Mouse (Mus musculus): ENCODE data around the gene Abtb2. TPM values are rescaled to one million over a fixed set of nuclear protein-coding genes. Genes with fewer than 3 reads are reported as not detected.
"Not testable (repeated sequence)": the region's sequence is repeated elsewhere in the genome, so short reads cannot be mapped to it uniquely, and the experiment has no call there.

The Abtb2 gene
- 1.4 and 1.7 TPM in 2 replicates for total RNA-seq (2015; ENCODE audit: low replicate concordance)
- 1.8 and 2.0 TPM in 2 replicates for total RNA-seq (2017; ENCODE audit: low replicate concordance)

GRCm38 (mm10) chr2:103565732-103566422 lies at the start of gene Abtb2:
Gene Abtb2, plus strand, starts transcription at chr2:103566310.
- peak; percentile 96 for ATAC-seq (replicated peaks; ENCODE audit: low FRiP score, poor library complexity, severe bottlenecking)

GRCm38 (mm10) chr2:103516472-103516871 lies 49.6 kb upstream of the Abtb2 start:
- no peak for ATAC-seq (replicated peaks; ENCODE audit: low FRiP score, poor library complexity, severe bottlenecking)

- ATAC-seq (replicated peaks; ENCODE audit: low FRiP score, poor library complexity, severe bottlenecking) = no peak
Observed at GRCm38 (mm10) chr2:103525596-103525995, 40.5 kb upstream of the Abtb2 start.

- ATAC-seq (replicated peaks; ENCODE audit: low FRiP score, poor library complexity, severe bottlenecking) = peak; percentile 65; the same call in 1 of the 2 replicates
Observed at GRCm38 (mm10) chr2:103547132-103547531, 19.0 kb upstream of the Abtb2 start.

GRCm38 (mm10) chr2:103550301-103550700 lies 15.8 kb upstream of the Abtb2 start:
- ATAC-seq (replicated peaks; ENCODE audit: low FRiP score, poor library complexity, severe bottlenecking) = not testable (repeated sequence)

GRCm38 (mm10) chr2:103554041-103554440 lies 12.1 kb upstream of the Abtb2 start:
- no peak for ATAC-seq (replicated peaks; ENCODE audit: low FRiP score, poor library complexity, severe bottlenecking)

GRCm38 (mm10) chr2:103556125-103556877 lies 9.8 kb upstream of the Abtb2 start:
- ATAC-seq (replicated peaks; ENCODE audit: low FRiP score, poor library complexity, severe bottlenecking) = no peak

- no peak for ATAC-seq (replicated peaks; ENCODE audit: low FRiP score, poor library complexity, severe bottlenecking)
Observed at GRCm38 (mm10) chr2:103560955-103561354, 5.2 kb upstream of the Abtb2 start.

GRCm38 (mm10) chr2:103564427-103565023 lies 1.6 kb upstream of the Abtb2 start:
- no peak for ATAC-seq (replicated peaks; ENCODE audit: low FRiP score, poor library complexity, severe bottlenecking)

- ATAC-seq (replicated peaks; ENCODE audit: low FRiP score, poor library complexity, severe bottlenecking) = no peak; the same call in 1 of the 2 replicates
Observed at GRCm38 (mm10) chr2:103565171-103565591, 929 bp upstream of the Abtb2 start.

GRCm38 (mm10) chr2:103566423-103566712 lies 258 bp downstream of the Abtb2 start:
- ATAC-seq (replicated peaks; ENCODE audit: low FRiP score, poor library complexity, severe bottlenecking) = peak; percentile 62

GRCm38 (mm10) chr2:103566713-103567521 lies 807 bp downstream of the Abtb2 start:
- no peak for ATAC-seq (replicated peaks; ENCODE audit: low FRiP score, poor library complexity, severe bottlenecking)

GRCm38 (mm10) chr2:103568161-103568560 lies 2.1 kb downstream of the Abtb2 start:
- ATAC-seq (replicated peaks; ENCODE audit: low FRiP score, poor library complexity, severe bottlenecking) = no peak

- no peak for ATAC-seq (replicated peaks; ENCODE audit: low FRiP score, poor library complexity, severe bottlenecking)
Observed at GRCm38 (mm10) chr2:103569716-103570115, 3.6 kb downstream of the Abtb2 start.

GRCm38 (mm10) chr2:103572354-103572753 lies 6.2 kb downstream of the Abtb2 start:
- ATAC-seq (replicated peaks; ENCODE audit: low FRiP score, poor library complexity, severe bottlenecking) = no peak

- ATAC-seq (replicated peaks; ENCODE audit: low FRiP score, poor library complexity, severe bottlenecking) = no peak
Observed at GRCm38 (mm10) chr2:103576371-103576770, 10.3 kb downstream of the Abtb2 start.

GRCm38 (mm10) chr2:103577752-103578662 lies 11.9 kb downstream of the Abtb2 start:
- no peak for ATAC-seq (replicated peaks; ENCODE audit: low FRiP score, poor library complexity, severe bottlenecking)

GRCm38 (mm10) chr2:103578663-103579213 lies 12.6 kb downstream of the Abtb2 start:
- no peak for ATAC-seq (replicated peaks; ENCODE audit: low FRiP score, poor library complexity, severe bottlenecking)

- no peak for ATAC-seq (replicated peaks; ENCODE audit: low FRiP score, poor library complexity, severe bottlenecking)
Observed at GRCm38 (mm10) chr2:103580756-103581155, 14.6 kb downstream of the Abtb2 start.

All from erythroid progenitor cell, adult 5-6 weeks (primary cell).